Mouse (Mus musculus): ENCODE measurements around the gene Tchhl1. TPM values are rescaled to one million over a fixed set of nuclear protein-coding genes. Genes with fewer than 3 reads are reported as not detected.
"Not testable (repeated sequence)": the region's sequence is repeated elsewhere in the genome, so short reads cannot be mapped to it uniquely, and the experiment has no call there.

The Tchhl1 gene
- not detected for polyA plus RNA-seq (2017; shearing (Covaris generic))

DNA sequence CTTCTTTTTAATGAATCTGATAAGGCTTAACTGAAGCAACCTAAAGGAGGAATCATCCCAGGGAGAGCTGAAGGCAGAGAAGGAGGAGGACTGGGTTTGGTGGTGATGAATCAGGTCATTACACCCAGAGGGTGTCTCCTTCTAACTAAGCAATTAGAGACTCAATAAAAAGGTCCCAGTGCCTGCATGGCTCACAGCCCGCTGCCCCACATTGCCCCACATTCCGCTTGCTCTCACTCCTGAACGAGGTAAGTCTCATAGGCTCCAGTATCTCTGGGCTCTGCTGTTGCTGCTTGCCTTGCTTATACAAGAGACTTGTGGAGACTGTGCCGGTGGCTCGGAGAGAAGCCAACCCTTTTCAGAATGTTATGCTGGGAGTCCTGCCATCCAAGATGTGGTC is at the start of gene Tchhl1:
TSS of gene Tchhl1 (plus strand) at position 194 of the 400 bp plus-strand sequence.
- ATAC-seq, result no peak

DNA sequence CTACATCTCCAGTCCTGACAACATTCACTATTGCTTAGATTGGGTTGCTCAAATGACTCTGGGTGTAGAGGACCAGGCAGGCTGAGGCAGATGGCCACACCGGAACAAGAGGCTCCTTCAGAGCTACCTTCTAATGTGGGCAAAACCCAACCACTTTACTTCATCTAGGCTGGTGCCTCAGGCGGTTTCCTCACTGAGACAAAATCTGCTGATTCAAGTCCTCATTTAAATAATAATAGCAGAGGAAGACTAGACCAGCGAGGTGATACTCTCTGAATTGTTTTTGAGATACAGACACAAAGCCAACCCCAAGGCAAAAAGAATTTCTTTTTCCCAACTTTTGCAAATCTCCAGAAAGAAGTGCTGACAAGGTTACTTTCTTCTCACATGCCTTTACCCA is 36.9 kb upstream of the Tchhl1 start:
- no peak for ATAC-seq

DNA sequence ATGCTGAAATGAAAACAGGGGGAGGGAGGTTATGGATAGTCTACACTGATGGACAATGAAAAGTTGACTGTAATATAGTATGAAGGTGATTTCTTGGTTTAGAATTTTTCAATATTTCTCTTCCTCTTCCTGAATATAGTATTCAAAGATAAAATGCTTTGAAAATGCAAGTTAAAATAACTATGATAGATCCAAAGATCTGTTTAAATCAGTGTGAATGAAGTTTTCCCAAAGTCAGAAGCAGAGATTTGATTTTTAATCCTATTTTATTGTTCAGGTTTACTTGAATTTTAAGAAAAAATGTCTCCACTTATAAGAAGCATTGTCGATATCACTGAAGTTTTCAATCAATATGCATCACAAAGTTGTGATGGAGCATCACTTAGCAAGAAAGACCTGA is 26.5 kb upstream of the Tchhl1 start, which contains the start of gene Tchh:
TSS of gene Tchh (plus strand) at position 301 of the 400 bp plus-strand sequence.
- ATAC-seq, result no peak

DNA sequence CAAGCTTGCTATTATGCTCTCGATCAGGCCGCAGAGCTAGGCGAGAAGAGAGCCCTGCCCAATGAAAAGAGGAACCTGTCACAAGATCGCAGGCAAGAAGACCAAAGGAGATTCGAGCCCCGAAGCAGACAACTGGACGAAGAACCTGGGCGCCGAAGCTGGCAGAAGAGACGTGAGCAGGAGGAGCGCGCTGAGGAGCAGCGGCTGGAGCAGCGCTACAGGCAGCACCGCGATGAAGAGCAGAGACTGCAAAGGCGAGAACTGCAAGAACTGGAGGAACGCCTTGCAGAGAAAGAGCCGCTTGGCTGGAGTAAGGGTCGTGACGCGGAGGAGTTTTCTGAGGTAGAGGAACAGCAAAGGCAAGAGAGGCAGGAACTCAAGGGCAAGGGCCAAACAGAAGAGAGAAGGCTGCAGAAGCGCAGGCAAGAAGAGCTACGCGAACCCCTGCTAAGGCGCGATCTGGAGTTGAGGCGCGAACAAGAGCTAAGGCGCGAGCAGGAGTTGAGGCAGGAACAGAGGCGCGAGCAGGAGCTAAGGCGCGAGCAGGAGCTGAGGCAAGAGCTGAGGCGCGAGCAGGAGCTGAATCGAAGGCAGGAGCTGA is 25.0 kb upstream of the Tchhl1 start:
- ATAC-seq, result no peak

DNA sequence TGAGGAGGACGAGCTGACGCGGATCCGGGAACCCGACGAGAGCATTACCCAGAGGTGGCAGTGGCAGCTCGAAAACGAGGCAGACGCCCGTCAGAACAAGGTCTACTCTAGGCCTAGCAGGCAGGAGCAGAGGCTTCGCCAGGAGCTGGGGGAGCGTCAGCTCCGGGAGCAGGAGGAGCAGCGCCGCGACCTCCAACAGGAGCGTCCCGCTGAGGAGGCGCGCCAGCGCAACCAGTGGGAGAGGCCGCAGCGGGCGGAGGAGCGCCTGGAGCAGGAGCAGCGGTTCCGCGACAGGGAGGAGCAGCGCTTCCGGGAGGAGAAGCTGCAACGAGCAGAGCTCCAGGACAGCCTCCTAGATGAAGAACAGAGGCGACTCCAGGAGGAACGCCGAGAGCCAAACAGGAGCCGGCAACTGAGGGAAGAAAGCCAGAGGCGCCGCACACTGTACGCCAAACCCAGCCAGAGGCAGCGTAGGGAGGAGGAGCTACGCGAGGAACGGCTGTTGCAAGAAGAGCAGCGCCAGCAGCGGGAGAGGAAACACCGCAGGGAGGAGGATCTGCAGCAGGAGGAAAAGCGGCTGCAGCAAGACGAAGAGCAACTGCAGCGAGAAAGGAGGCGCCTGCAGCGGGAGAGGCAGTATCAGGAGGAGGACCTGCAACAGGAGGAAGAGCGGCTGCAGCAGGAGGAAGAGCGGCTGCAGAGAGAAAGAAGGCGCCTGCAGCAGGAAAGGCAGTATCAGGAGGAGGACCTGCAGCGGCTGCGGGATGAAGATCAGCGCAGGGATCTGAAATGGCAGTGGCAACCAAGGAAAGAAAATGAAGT is 24.0 kb upstream of the Tchhl1 start:
- ATAC-seq, result peak; percentile 63

DNA sequence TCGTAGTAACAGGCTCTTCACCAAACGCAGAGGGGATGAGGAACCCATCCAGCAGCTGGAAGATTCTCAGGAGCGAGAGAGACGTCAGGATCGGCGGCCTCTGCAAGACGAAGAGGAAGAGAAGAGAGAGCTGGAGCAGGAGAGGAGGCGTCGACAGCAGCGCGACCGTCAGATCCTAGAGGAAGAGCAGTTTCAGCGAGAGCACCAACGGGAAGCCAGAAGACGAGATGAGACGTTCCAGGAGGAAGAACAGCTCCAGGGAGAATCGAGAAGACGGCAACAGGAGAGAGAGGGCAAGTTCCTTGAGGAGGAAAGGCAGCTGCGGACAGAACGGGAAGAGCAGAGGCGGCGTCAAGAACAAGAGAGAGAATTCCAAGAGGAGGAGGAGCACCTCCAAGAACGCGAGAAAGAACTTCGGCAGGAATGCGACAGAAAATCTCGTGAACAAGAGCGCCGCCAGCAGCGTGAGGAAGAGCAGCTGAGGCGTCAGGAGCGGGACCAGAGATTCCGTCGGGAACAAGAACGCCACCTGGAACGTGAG is 23.3 kb upstream of the Tchhl1 start:
- no peak for ATAC-seq

DNA sequence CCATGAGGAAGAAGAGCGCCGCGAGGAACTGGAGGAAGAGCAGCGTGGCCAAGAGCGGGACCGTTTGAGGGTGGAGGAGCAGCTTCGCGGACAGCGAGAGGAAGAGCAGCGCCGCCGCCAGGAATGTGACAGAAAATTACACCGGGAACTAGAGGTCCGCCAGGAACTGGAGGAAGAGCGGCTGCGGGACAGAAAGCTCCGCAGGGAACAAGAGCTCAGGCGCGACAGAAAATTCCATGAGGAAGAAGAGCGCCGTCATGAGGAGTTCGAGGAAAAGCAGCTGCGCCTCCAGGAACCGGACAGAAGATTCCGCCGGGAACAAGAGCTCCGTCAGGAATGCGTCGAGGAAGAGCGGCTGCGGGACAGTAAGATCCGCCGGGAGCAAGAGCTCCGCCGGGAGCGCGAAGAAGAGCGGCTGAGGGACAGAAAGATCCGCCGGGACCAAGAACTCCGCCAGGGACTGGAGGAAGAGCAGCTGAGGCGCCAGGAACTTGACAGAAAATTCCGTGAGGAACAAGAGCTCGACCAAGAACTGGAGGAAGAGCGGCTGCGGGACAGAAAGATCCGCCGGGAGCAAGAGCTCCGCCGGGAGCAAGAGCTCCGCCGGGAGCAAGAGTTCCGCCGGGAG is 22.3 kb upstream of the Tchhl1 start:
- no peak for ATAC-seq

DNA sequence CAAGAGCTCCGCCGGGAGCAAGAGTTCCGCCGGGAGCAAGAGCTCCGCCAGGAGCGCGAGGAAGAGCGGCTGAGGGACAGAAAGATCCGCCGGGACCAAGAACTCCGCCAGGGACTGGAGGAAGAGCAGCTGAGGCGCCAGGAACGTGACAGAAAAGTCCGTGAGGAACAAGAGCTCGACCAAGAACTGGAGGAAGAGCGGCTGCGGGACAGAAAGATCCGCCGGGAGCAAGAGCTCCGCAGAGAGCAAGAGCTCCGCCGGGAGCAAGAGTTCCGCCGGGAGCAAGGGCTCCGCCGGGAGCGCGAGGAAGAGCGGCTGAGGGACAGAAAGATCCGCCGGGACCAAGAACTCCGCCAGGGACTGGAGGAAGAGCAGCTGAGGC is 21.8 kb upstream of the Tchhl1 start:
- not testable (repeated sequence) for ATAC-seq

DNA sequence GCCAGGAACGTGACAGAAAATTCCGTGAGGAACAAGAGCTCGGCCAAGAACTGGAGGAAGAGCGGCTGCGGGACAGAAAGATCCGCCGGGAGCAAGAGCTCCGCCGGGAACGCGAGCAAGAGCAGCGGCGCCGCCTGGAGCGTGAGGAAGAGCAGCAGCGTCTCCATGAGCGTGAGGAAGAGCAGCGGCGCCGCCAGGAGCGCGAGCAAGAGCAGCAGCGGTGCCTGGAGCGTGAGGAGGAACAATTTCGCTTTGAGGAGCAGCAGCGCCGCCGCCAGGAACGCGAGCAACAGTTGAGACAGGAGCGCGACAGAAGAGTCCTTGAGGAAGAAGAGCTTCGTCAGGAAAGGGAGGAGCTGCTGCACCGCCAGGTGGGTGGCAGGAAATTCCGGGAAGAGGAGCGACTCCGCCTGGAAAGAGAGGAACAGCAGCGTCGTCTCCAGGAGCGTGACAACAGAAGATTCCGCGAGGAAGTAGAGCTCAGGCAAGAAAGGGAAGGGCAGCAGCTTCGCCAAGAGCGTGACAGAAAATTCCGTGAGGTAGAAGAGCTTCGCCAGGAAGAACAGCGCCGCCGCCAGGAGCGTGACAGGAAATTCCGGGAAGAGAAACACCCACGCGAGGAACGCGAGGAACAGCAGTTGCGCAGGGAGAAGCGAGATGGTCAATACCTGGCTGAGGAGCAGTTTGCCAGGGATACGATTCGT is 21.3 kb upstream of the Tchhl1 start:
- no peak for ATAC-seq

DNA sequence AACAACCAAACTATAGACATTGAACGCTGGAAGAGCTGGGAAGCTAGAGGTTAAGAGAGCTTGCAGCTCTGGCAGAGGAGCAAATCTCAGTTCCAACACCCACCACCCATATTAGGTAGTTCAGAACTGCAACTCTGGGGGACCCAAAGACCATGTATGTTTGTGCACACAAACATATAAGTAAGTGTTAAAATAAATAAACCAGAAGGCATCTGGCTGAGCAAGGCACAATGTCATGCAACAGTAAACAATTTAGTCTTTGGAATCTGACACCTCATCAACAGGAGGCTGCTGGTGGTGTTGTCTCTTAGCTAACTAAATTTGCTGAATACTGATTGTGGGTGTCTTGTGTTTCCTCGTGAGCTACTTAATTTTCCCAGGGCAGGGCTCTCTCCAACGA is 2.0 kb upstream of the Tchhl1 start:
- no peak for ATAC-seq

DNA sequence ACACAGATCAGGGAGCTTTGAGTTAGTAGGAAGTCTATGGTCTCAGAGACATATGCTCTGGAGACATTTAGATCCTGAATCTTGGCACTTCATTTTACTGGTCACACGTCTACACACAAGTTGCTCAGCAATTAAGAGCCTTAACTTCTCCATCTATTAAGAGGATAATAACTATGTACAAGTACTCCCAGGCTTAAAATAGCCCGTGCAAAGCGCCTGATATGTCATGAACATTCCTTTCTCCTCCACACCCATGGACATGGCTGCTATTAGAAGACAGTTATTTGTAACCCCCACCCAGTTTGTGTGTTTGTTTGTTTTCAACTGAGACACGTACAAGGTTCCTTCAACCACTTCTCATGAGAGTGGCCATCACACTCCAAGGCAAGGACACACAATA is 1.4 kb upstream of the Tchhl1 start:
- no peak for ATAC-seq

DNA sequence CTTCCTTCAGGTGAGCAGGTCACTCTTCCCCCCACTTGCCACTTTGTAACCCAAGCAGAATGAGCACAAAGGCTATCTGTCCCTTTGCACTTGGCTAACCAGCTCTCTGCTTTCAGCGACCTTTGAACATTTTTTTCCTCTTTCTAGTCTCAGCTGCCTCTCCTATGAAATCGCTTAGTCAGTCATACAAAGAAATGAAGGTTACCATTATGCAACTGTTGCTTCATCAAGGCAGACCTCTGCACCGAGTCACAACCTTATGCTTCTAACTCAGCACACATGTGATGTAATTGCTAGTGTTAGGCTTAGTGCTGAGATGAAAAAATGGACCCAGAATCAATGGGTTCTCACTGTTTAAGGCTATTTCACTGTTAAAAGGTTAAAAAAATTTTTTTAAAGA is 1.1 kb downstream of the Tchhl1 start:
- ATAC-seq, result no peak

DNA sequence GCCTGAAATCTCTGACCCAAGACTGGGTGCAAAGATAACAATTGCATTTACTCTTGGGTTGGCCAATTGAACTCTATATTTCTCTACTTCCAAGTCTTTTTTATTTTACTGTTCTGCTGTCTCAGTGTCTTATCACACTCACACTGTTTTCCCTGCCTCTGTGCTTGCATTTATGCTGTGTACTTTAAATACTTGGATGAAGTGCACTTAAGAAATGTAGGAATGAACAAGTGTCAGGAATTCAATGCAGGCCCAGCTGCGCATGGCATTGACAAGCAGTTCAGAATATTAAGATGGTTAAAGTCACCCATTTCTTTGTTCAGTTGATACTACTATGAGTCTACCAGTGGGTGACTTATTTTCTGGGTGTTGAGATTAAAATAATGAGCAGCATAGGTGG is 11.5 kb downstream of the Tchhl1 start:
- no peak for ATAC-seq

DNA sequence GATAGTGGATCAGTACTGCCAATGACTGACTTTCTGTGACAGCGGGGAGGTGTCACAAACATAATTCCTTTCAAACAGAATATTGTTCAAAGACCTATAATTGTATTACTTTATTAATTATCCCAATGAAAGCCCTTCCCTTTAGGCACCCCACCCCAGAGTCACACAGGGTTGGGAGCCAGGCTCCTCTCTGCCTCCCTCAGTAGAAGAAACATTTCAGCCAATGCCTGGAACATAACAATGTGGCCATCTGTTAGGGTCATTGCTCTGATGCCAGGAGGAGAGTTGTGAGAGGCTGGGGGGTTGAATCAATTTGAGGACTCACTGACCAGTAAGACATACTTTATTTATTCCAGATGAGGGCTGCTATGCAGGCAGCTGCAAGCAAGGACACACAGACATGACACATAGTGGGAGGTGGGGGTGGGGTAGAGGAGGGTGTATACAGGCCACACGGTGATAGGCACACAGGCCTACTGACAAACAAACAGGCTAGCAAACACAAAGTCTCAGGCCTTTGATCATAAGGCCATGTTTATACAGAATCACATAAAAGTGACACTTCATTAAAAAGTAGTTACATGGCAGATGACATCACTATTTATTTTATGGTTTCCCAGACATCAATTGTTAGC is 13.5 kb downstream of the Tchhl1 start:
- ATAC-seq, result no peak

DNA sequence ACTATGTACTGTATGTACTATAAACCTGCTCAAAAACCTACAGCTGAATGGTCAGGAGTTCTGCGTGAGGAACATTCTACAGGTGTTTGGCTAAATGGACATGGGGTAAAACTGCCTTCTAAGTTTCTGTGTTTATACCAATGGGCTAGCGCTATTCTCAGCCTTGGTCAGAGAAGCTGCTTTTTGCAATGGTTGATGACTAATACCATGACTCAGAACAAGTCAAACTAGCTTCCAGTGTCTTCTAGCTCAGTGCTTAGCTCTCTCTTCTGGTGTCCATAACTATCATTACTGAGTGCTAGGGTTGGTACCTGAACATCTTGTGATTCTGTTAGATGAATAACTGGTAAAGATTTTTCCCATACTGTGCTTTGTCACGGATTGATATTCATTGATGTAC is 17.1 kb downstream of the Tchhl1 start:
- ATAC-seq, result no peak

DNA sequence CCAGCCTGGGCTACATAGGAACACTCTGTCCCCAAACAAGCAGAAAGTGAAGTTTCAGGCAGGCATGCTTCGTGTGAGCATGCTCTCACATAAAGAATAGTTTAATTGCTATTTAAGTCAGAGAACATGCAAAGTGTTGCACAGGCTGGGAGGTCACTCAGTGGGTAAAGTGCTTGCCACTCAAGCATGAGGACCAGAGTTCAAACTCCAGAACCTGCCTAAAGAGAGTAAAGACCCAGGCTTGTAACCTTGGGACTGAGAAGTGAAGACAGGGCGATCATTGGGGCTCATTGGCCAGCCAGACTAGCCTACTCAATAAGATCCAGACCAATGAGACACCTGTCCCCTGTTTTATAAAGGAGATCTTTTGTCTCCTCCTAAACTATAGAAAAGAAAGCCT is 20.0 kb downstream of the Tchhl1 start:
- no peak for ATAC-seq

DNA sequence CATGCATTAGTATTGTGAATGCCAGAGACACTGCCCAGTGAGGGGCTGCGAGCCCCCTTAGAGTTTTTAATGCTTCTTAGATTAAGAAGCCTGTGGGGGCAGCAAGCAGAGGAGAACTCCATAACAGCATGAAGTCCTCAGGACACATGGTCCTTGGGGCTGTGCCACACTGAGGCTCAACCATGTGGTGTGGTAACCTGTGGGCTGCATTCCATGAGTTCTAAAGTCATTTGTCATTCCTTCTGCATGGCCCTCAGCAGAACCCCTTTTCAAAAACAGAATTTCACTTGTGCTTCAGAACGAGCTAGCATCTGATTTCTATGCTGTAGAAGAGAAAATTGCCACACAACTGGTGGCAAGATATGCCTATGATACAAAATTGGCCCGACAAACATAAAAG is 23.6 kb downstream of the Tchhl1 start:
- ATAC-seq, result no peak

DNA sequence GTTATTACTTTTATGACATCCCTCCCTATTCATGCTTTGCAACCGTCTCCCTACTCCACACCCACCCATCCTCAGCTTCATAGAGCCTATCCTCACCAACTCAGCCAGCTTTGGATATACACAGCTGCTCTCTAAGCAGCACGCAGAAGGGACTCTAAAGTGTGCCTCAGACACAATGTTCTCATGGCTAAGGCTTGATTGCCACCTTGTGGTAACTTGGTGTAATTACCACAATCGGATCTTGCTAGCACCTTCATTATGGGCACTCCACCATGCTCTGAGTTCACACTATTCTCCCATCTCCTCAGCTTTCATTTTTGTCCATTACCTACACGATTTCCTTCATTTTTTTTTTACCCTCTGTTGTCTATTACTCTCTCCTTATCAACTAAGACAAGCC is 25.4 kb downstream of the Tchhl1 start:
- ATAC-seq, result peak; percentile 92

DNA sequence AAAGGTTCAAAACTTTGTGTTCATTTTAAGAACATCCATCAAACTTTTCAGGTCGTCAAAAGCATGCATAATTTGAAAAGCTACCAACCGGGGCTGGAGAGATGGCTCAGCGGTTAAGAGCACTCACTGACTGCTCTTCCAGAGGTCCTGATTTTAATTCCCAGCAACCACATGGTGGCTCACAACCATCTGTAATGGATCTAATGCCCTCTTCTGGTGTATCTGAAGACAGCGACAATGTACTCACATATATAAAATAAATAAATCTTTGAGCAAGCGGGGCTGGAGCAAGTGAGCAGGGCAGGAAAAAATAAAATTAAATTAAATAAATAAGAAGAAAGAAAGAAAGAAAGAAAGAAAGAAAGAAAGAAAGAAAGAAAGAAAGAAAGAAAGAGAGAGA is 26.2 kb downstream of the Tchhl1 start:
- not testable (repeated sequence) for ATAC-seq

DNA sequence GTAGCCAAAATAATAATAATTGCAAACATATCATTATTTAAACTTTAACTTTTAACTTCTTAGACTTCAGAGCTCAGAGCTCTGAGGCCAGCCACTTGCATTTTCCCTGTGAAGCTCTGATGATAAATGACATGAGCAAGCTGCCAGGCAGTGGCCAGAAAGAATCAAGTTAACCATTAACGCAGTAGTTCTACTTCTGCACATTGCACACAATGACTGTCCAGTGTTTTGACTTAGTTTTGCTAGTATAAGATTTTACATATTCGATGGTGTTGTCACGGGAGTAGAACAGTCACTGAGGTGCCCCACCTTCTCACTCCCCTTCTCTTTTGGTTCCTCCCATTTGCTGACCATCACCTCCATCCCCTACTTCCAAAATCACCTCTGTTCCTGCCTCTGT is 28.6 kb downstream of the Tchhl1 start:
- ATAC-seq, result no peak

DNA sequence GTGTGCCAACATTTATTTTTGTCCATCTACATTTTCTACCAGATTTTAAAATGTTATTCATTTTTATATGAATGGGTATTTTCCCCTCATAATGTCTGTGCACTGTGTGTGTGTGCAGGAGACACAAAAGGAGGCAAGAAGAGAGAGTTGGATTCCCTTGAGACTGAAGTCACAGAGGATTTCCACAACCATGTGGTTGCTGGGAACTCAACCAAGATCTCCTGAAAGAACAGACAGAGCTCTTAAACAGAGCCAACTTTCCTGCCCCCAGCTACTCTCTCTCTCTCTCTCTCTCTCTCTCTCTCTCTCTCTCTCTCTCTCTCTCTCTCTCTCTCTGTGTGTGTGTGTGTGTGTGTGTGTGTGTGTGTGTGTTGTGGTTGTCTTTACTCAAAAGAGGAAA is 30.6 kb downstream of the Tchhl1 start:
- ATAC-seq, result no peak

DNA sequence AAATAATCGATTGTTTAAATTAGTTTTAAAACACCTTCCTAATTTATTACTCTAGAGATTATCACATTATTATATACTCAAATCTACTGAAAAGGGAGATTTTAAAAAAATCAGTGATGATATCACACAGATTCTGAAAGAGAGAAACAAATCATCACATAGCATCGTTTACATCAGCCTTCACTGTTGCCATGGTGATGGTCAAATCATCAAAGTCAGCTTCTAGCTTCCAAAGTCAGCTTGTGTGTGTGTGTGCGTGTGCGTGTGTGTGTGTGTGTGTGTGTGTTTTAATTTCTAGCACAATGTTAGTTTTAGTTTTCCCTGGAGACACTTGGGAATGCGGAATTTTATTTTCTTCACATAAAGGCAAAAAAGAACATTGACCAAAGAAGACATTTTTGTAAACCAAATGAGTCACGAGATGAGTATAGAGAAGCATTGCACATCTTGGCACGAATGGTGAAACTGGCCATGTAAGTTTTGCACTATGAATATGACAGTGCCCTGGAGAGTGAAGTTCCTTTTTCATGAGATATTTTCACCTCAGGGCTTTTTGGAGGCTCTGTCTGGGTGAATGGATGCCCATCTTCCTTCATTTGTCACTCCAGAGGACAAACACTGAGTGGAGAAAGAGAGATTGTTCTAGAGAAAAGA is 36.1 kb downstream of the Tchhl1 start:
- ATAC-seq, result no peak
